Mouse (Mus musculus): ENCODE measurements around the gene Amd1.
A peak's percentile ranks its signal among the peaks of the same experiment; 100 is the strongest.

Amd1 gene

GRCm38 (mm10) chr10:40301181-40302075, 558 bp downstream of the Amd1 start:
- peak; percentile 12 for DNase-seq (ENCODE audit: low spot score)

- peak; percentile 86 for DNase-seq (ENCODE audit: low spot score)
Observed at GRCm38 (mm10) chr10:40300648-40301171, 1.3 kb downstream of the Amd1 start.

- DNase-seq (ENCODE audit: low spot score) = no peak
Observed at GRCm38 (mm10) chr10:40292640-40293039, 9.3 kb downstream of the Amd1 start.

- DNase-seq (ENCODE audit: low spot score) = no peak
Observed at GRCm38 (mm10) chr10:40286767-40287166, 15.2 kb downstream of the Amd1 start.

- no peak for DNase-seq (ENCODE audit: low spot score)
Observed at GRCm38 (mm10) chr10:40285571-40285970, 16.4 kb downstream of the Amd1 start.

GRCm38 (mm10) chr10:40284997-40285396, 17.0 kb downstream of the Amd1 start:
- no peak for DNase-seq (ENCODE audit: low spot score)

GRCm38 (mm10) chr10:40284179-40284831, 17.7 kb downstream of the Amd1 start:
- DNase-seq (ENCODE audit: low spot score) = no peak

GRCm38 (mm10) chr10:40283636-40284035, 18.4 kb downstream of the Amd1 start:
- DNase-seq (ENCODE audit: low spot score) = no peak

GRCm38 (mm10) chr10:40281565-40281964, 20.4 kb downstream of the Amd1 start:
- no peak for DNase-seq (ENCODE audit: low spot score)

GRCm38 (mm10) chr10:40278317-40278716, 23.7 kb downstream of the Amd1 start:
- DNase-seq (ENCODE audit: low spot score) = no peak

- peak; percentile 20 for DNase-seq (ENCODE audit: low spot score)
Observed at GRCm38 (mm10) chr10:40275991-40276390, 26.0 kb downstream of the Amd1 start.

- no peak for DNase-seq (ENCODE audit: low spot score)
Observed at GRCm38 (mm10) chr10:40273938-40274337, 28.0 kb downstream of the Amd1 start.

- no peak for DNase-seq (ENCODE audit: low spot score)
Observed at GRCm38 (mm10) chr10:40271216-40271615, 30.8 kb downstream of the Amd1 start.

GRCm38 (mm10) chr10:40264920-40265319, 37.1 kb downstream of the Amd1 start:
- DNase-seq (ENCODE audit: low spot score) = no peak

GRCm38 (mm10) chr10:40263691-40264090, 38.3 kb downstream of the Amd1 start:
- DNase-seq (ENCODE audit: low spot score) = no peak

- DNase-seq (ENCODE audit: low spot score) = peak; percentile 8
Observed at GRCm38 (mm10) chr10:40262200-40262599, 39.8 kb downstream of the Amd1 start.

GRCm38 (mm10) chr10:40260305-40260704, 41.7 kb downstream of the Amd1 start:
- no peak for DNase-seq (ENCODE audit: low spot score)

GRCm38 (mm10) chr10:40259542-40259941, 42.4 kb downstream of the Amd1 start:
- DNase-seq (ENCODE audit: low spot score) = no peak

- DNase-seq (ENCODE audit: low spot score) = peak; percentile 75
Observed at GRCm38 (mm10) chr10:40258976-40259375, 43.0 kb downstream of the Amd1 start.

- DNase-seq (ENCODE audit: low spot score) = peak; percentile 77
Observed at GRCm38 (mm10) chr10:40258401-40258966, 43.5 kb downstream of the Amd1 start.

- peak; percentile 94 for DNase-seq (ENCODE audit: low spot score)
Observed at GRCm38 (mm10) chr10:40257414-40258255, 44.4 kb downstream of the Amd1 start, which contains the start of gene Gtf3c6. Gtf3c6 (minus strand) TSS chr10:40258108.

- peak; percentile 47 for DNase-seq (ENCODE audit: low spot score)
Observed at GRCm38 (mm10) chr10:40256716-40257115, 45.3 kb downstream of the Amd1 start.
